Mouse (Mus musculus) megakaryocyte, embryonic 14.5 days (primary cell): ENCODE results near the gene Srsf2.

Source experiments
- FLI1 ChIP-seq: IDR thresholded peaks from 2 replicates; pipeline ENCODE4 v1.6.1; 2012; ENCODE audit warnings: low read length, inconsistent platforms, mixed read lengths
- GATA1 ChIP-seq: IDR thresholded peaks from 3 replicates; pipeline ENCODE4 v1.6.1; 2012; ENCODE audit warnings: mixed read lengths, low read length, inconsistent platforms, borderline replicate concordance

- TF ChIP-seq GATA1, result no peak
- no peak for TF ChIP-seq FLI1
These were observed 29.6 kb upstream of the Srsf2 start for GRCm38 (mm10) chr11:116882446-116882845.
